Mouse (Mus musculus) brain, embryonic 14.5 days (tissue): ENCODE measurements around the gene Olfr1141. TPM values are rescaled to one million over a fixed set of nuclear protein-coding genes. Genes with fewer than 3 reads are reported as not detected.

Experiments
- DNase-seq: peaks from one replicate; pipeline ENCODE4 v3.0.0-alpha.2; 2011; ENCODE audit warnings: low read depth
- CTCF ChIP-seq: fragments of 200-500 bp; IDR thresholded peaks from 2 replicates; pipeline ENCODE4 v1.5.1; 2012; ENCODE audit warnings: inconsistent platforms, mild to moderate bottlenecking, moderate library complexity, borderline replicate concordance; ENCODE audit not compliant: insufficient read depth, insufficient read length; ENCODE audit errors: extremely low read depth
- POLR2A ChIP-seq: fragments of 200-500 bp; IDR thresholded peaks from 2 replicates; pipeline ENCODE4 v1.6.1; 2012; ENCODE audit warnings: mild to moderate bottlenecking, inconsistent platforms, borderline replicate concordance; ENCODE audit not compliant: poor library complexity, insufficient read depth, insufficient read length, severe bottlenecking; ENCODE audit errors: extremely low read depth
- polyA plus RNA-seq: library from polyadenylated mRNA; depleted of rRNA; stranded (reverse); fragments of >200 nt; gene quantifications from 2 replicates; pipeline ENCODE4 v1.2.3, GENCODE M21; 2012; rRNA removed

Olfr1141 gene
- not detected in 2 replicates for polyA plus RNA-seq

DNA sequence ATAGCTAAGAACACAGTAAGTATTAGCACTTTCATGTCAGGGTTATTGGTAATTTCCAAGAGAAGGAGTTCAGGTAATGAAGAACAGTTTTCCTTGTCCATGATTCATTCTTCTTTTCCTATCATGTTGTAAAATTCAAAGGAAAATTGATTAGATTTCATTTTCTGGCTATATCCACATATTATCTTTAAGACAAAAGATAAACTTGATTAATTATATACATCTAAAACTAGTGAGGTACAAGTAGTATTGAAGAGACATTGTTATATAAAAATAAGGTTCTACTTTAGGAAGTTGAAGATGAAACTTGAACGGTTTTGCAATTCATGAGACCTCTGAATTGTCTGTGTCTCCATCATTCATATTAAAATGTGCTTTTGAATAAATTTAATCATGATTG is at the start of gene Olfr1141:
Olfr1141 (minus strand) TSS at position 101 of the 400 bp plus-strand sequence.
- no peak for DNase-seq
- TF ChIP-seq CTCF (no peak), POLR2A (no peak)

DNA sequence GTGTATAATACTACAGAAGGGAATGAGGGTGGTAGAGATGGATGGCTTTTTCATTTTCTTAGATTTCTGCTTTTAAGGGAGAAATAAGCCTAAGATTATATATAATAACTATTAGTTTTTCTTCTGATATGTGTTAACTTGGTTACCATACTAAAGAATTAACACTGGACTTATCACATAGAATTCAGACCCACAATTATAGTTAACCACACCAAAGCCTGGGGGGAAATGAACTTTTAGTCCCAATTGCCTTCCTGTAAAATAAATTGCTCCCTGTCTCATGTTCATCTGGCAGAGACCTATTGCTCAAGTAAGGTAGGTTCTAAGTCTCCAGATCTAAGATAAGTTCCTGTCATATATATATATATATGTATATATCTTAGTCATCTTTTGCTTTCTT is 46.5 kb upstream of the Olfr1141 start, which contains the start of gene Olfr1143:
Olfr1143 (plus strand) TSS at position 301 of the 400 bp plus-strand sequence.
- TF ChIP-seq POLR2A (no peak), CTCF (no peak)
- no peak for DNase-seq

- DNase-seq, result no peak
- TF ChIP-seq POLR2A, result no peak
- TF ChIP-seq CTCF, result no peak
Observed at GRCm38 (mm10) chr2:87779183-87779582, 25.4 kb upstream of the Olfr1141 start, which contains the start of gene Olfr152. TSS of gene Olfr152 (plus strand) at chr2:87779483.

DNA sequence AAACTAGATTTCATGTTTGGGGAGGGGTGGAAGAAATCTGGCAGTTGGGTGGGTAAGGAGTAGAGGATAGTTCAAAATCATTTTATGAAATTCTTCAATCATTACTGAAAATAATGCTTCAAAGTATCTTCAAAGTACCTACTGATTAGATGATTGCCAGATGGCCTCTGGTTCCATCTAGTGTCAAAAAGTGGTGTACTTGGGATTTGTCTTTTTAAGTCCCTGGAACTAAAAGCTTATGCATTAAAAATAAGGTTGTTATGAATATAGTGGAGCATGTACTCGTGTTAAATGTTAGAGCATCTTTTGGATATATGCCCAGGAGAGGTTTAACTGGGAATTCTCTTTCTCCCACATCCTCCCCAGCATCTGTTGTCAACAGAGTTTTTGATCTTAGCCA is 22.4 kb upstream of the Olfr1141 start:
- DNase-seq, result peak; percentile 2

DNA sequence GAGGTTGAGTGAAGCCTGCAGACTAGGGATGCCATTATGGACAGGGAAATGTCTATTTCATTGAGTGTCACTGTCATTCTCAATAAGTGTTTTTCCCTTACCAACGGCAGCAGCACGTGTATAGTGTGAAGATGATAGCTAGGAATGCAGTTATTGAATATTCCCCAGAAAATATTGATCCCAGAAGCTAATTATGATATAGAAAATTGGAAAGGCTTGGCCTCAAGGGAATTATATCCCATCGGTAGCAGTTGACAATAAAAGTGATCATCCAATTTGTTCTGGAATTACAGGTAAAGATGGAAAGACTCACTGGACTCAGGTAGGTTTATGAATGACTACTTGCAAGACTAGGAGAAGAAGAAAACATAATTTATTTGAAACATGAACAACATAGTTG is 10.3 kb downstream of the Olfr1141 start, which contains the start of gene Olfr1140:
Olfr1140 (plus strand) TSS at position 301 of the 400 bp plus-strand sequence.
- TF ChIP-seq POLR2A, result no peak
- TF ChIP-seq CTCF, result no peak
- DNase-seq, result no peak

More for the DNA sequence above, 22.4 kb upstream of the Olfr1141 start:
- TF ChIP-seq CTCF, result no peak
- no peak for TF ChIP-seq POLR2A

- no peak for DNase-seq
- TF ChIP-seq POLR2A (no peak), CTCF (no peak)
Observed at GRCm38 (mm10) chr2:87739878-87740277, 13.9 kb downstream of the Olfr1141 start, which contains the start of gene Olfr1138. TSS of gene Olfr1138 (minus strand) at chr2:87739978.

GRCm38 (mm10) chr2:87713079-87713478 is 40.7 kb downstream of the Olfr1141 start, which contains the start of gene Olfr1137:
TSS of gene Olfr1137 (minus strand) at chr2:87713179.
- TF ChIP-seq CTCF (no peak), POLR2A (no peak)
- DNase-seq, result no peak

Other genes with a start within 250 kb of the Olfr1141 start
- not detected in 2 replicates for gene Pramel6, start 247.4 kb downstream of the Olfr1141 start, polyA plus RNA-seq
- not detected in 2 replicates for gene Olfr153, start 222.2 kb downstream of the Olfr1141 start, polyA plus RNA-seq
- not detected in 2 replicates for gene Olfr1128, start 208.4 kb downstream of the Olfr1141 start, polyA plus RNA-seq
- gene Olfr1129, start 180.1 kb downstream of the Olfr1141 start, polyA plus RNA-seq, result not detected in 2 replicates
- not detected in 2 replicates for gene Olfr1130, start 147.8 kb downstream of the Olfr1141 start, polyA plus RNA-seq
- gene Olfr1131, start 126.9 kb downstream of the Olfr1141 start, polyA plus RNA-seq, result not detected in 2 replicates
- not detected in 2 replicates for gene Olfr1132, start 116.5 kb downstream of the Olfr1141 start, polyA plus RNA-seq
- not detected in 2 replicates for gene Olfr1133, start 106.6 kb downstream of the Olfr1141 start, polyA plus RNA-seq
- not detected in 2 replicates for gene Olfr1134, start 95.5 kb downstream of the Olfr1141 start, polyA plus RNA-seq
- not detected in 2 replicates for gene Olfr1135, start 80.3 kb downstream of the Olfr1141 start, polyA plus RNA-seq
- gene Olfr1136, start 60.0 kb downstream of the Olfr1141 start, polyA plus RNA-seq, result not detected in 2 replicates
- not detected in 2 replicates for gene Olfr1137, start 40.8 kb downstream of the Olfr1141 start, polyA plus RNA-seq
- not detected in 2 replicates for gene Olfr1138, start 14.0 kb downstream of the Olfr1141 start, polyA plus RNA-seq
- not detected in 2 replicates for gene Olfr1140, start 10.2 kb downstream of the Olfr1141 start, polyA plus RNA-seq
- not detected in 2 replicates for gene Olfr152, start 25.5 kb upstream of the Olfr1141 start, polyA plus RNA-seq
- gene Olfr1143, start 46.6 kb upstream of the Olfr1141 start, polyA plus RNA-seq, result not detected in 2 replicates
- gene Olfr1145, start 55.8 kb upstream of the Olfr1141 start, polyA plus RNA-seq, result not detected in 2 replicates
- gene Olfr1148, start 76.5 kb upstream of the Olfr1141 start, polyA plus RNA-seq, result not detected in 2 replicates
- gene Olfr1150-ps1, start 90.0 kb upstream of the Olfr1141 start, polyA plus RNA-seq, result not detected in 2 replicates
- not detected in 2 replicates for gene Olfr1151, start 101.9 kb upstream of the Olfr1141 start, polyA plus RNA-seq
- not detected in 2 replicates for gene Olfr1152, start 112.5 kb upstream of the Olfr1141 start, polyA plus RNA-seq
- not detected in 2 replicates for gene Olfr1153, start 141.0 kb upstream of the Olfr1141 start, polyA plus RNA-seq
- gene Olfr1154, start 151.2 kb upstream of the Olfr1141 start, polyA plus RNA-seq, result not detected in 2 replicates
- not detected in 2 replicates for gene Olfr1155, start 191.1 kb upstream of the Olfr1141 start, polyA plus RNA-seq
- gene Olfr1156, start 199.1 kb upstream of the Olfr1141 start, polyA plus RNA-seq, result not detected in 2 replicates
- not detected in 2 replicates for gene Olfr1157, start 214.3 kb upstream of the Olfr1141 start, polyA plus RNA-seq
- not detected in 2 replicates for gene Olfr74, start 220.7 kb upstream of the Olfr1141 start, polyA plus RNA-seq
- not detected in 2 replicates for gene Olfr1158, start 236.1 kb upstream of the Olfr1141 start, polyA plus RNA-seq